Mouse (Mus musculus) forebrain, embryonic 10.5 days (tissue): ENCODE results near the gene 6720489N17Rik. TPM values are rescaled to one million over a fixed set of nuclear protein-coding genes. Genes with fewer than 3 reads are reported as not detected.
"Not testable (repeated sequence)": the region's sequence is repeated elsewhere in the genome, so short reads cannot be mapped to it uniquely, and the experiment has no call there.

Source experiments
- DNase-seq: peaks from one replicate; pipeline ENCODE4 v3.0.0-alpha.2; 2017; ENCODE audit warnings: low spot score; ENCODE audit errors: extremely low spot score
- H3K27ac ChIP-seq: fragments of 300-500 bp; sonication (generic); 2 replicates; pipeline ENCODE4 v1.5.1; 2016; ENCODE audit warnings: mild to moderate bottlenecking
- H3K27me3 ChIP-seq: fragments of 300-500 bp; sonication (generic); 2 replicates; pipeline ENCODE4 v1.6.1; 2016; ENCODE audit warnings: mild to moderate bottlenecking; ENCODE audit not compliant: poor library complexity, severe bottlenecking
- H3K36me3 ChIP-seq: fragments of 300-500 bp; sonication (generic); replicated peaks from 2 replicates; pipeline ENCODE4 v1.6.1; 2016; ENCODE audit warnings: mild to moderate bottlenecking, moderate library complexity
- H3K4me1 ChIP-seq: fragments of 300-500 bp; sonication (generic); 2 replicates; pipeline ENCODE4 v1.6.1; 2016
- H3K4me3 ChIP-seq: fragments of 300-500 bp; sonication (generic); 2 replicates; pipeline ENCODE4 v1.5.1; 2016; ENCODE audit warnings: mild to moderate bottlenecking, moderate library complexity
- H3K9me3 ChIP-seq: fragments of 300-500 bp; sonication (generic); 2 replicates; pipeline ENCODE4 v1.6.1; 2016; ENCODE audit warnings: mild to moderate bottlenecking, moderate library complexity
- WGBS: fragments of 180-500 bp; shearing (Covaris S2); methylation state at CpG from one replicate; pipeline ENCODE4 v1.1.7; 2016; 5-methylcytosine and 5-hydroxymethylcytosine counted together
- microRNA-seq: library from miRNA; unstranded; fragments of <30 nt; microRNA quantifications from one replicate; pipeline ENCODE4, GENCODE M21; 2017
- polyA plus RNA-seq: library from polyadenylated mRNA; unstranded; fragments of >200 nt; fragmentation: Nextera tagmentation; extraction: Ambion mirVana; gene quantifications from 2 replicates; pipeline ENCODE4 v1.2.1, GENCODE M21; 2016

6720489N17Rik gene
- polyA plus RNA-seq: 16.4 and 17.5 TPM in 2 replicates

DNA sequence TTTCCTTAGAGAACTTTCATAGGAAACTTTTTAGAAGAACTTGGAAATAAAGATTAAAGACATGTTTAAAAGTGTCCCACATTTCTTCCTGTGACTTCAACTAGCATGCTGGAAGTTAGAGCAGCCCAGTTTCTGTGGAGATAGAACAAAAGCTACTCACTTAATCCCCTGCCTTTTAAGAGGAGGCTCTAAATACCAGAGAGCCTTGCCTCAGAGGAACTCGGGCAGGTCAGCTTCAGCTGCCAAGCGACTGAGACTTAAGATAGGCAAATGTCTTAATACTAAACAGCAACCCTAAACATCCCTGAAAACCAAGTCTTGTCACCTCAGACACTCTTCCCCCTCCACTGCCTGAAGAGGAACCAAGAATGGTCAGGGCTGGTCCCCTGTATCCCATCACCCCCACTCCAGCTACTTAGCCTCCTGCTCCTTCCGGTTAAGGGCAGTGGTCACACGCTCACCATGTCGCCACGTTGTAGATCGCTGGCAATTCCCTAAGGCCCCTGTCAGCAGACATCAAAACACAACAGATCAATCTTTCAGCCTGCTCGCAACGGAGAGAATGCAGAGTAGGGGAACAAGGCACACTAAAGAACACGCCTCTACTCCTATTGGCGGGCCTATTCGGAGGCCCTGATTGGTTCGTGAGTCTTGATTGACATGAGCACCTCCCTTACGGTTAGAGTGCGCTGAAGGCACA is at the start of gene 6720489N17Rik:
Gene 6720489N17Rik (minus strand): TSS at position 606 of the 700 bp plus-strand sequence.
- Histone ChIP-seq H3K4me3 (peak within 1 kb of the TSS; percentile 55), H3K36me3 (peaks cover 17% of the 10 kb centered on the region), H3K9me3 (peaks cover 24% of the 10 kb centered on the region; the same call in 1 of the 2 replicates), H3K27ac (peak within 1 kb of the TSS; percentile 84)
- under 1% methylated on average over 15 of the region's 15 CpGs for WGBS
- not testable (repeated sequence) for H3K27me3 ChIP-seq, H3K4me1 ChIP-seq
- DNase-seq: peak; percentile 79

DNA sequence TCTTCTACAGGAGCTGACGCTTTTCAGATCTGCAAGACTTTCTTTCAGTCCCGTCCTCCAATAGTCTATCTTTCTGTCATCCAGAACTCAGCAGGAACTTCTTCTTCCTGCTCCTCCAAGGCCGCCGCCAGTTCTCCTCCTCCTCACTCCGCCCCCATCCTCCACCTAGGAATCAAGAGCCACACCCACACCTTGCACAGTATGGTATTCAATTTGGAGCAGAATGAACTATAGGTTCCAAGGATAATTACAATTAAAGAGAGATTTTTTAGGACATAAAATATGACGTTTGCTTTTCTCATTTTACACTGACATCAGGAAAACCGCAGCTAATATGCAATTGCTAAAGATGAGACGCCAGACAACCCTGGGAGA is 29.4 kb upstream of the 6720489N17Rik start:
- Histone ChIP-seq H3K36me3 (no peaks in the 10 kb centered on the region; the same call in 1 of the 2 replicates), H3K27ac (peak overlapping the region; percentile 71; the same call in 1 of the 2 replicates), H3K27me3 (no peaks in the 10 kb centered on the region), H3K4me1 (no peaks in the 10 kb centered on the region), H3K4me3 (peak overlapping the region; percentile 58), H3K9me3 (peaks cover 22% of the 10 kb centered on the region)
- DNase-seq: no peak
- WGBS: 18% methylated on average over 8 of the region's 8 CpGs

DNA sequence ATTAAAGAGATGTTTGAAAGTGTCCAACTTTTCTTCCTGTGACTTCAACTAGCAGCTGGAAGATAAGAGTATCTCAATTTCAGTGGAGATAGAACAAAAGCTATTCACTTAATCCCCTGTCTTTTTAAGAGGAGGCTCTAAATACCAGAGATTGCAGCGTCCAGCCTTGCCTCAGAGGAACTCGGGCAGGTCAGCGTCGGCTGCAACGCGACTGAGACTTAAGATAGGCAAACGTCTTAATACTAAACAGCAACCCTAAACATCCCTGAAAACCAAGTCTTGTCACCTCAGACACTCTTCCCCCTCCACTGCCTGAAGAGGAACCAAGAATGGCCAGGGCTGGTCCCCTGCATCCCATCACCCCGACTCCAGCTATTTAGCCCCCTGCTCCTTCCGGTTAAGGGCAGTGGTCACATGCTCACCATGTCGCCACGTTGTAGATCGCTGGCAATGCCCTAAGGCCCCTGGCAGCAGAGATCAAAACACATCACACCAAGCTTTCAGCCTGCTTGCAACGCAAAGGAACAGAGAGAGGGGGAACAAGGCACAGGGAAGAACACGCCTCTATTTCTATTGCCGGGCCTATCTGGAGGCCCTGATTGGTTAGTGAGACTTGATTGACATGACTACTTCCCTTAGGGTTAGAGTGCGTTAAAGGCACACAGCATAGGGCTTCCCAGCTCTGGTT is 28.8 kb upstream of the 6720489N17Rik start:
- not testable (repeated sequence) for H3K36me3 ChIP-seq, H3K4me1 ChIP-seq, H3K27me3 ChIP-seq
- WGBS: 2% methylated on average over 16 of the region's 16 CpGs
- peak overlapping the region; percentile 58 for H3K4me3 ChIP-seq
- peaks cover 27% of the 10 kb centered on the region for H3K9me3 ChIP-seq
- H3K27ac ChIP-seq: peak overlapping the region; percentile 71
- DNase-seq: peak; percentile 66

DNA sequence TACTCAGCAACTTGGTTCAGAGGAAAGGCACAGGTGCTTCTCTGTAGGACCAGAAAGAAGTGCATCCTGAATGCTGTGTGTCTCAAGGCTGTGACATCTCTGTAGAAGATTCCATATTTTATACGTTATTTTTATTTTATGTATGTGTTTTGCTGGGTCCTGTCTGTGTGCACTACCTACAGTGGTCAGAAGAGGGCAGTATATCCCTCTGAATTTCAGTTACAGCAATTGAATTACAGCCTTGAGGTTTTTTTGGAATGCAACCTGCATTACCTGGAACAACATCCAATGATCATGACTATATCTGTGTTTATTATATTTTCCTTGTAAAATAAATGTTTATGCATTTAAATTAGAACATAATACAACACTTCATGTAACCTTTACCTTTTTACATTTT is 3.1 kb upstream of the 6720489N17Rik start:
- not testable (repeated sequence) for H3K27ac ChIP-seq, H3K36me3 ChIP-seq, H3K4me1 ChIP-seq, H3K9me3 ChIP-seq, H3K27me3 ChIP-seq, DNase-seq, H3K4me3 ChIP-seq
- 39% methylated on average over 1 of the region's 1 CpGs for WGBS

- Histone ChIP-seq H3K36me3 (peaks cover 14% of the 10 kb centered on the region), H3K9me3 (peaks cover 20% of the 10 kb centered on the region; the same call in 1 of the 2 replicates), H3K27ac (peak overlapping the region; percentile 84), H3K4me3 (peak overlapping the region; percentile 55)
- 9% methylated on average over 7 of the region's 7 CpGs for WGBS
- DNase-seq: peak; percentile 20
- not testable (repeated sequence) for H3K4me1 ChIP-seq, H3K27me3 ChIP-seq
Measured at GRCm38 (mm10) chr13:62624277-62624665, 289 bp upstream of the 6720489N17Rik start.

DNA sequence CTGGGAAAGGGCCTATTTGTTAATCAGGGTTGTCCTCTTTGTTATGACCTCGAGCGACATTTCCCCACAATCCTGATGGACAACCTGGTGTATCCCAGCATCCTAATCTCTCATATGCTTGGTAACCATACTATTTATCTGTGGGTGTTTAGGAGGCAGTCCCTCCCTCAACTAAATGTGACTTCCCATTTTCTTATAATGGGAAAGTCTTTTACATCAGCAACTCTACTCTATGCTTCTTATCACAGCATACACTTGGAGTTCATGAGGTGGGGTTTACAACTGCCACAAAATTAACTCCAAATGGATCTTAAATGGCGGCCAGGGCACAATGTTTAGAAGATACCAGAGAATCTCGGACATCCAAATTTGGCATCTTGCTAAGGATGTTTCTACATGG is 6.5 kb downstream of the 6720489N17Rik start:
- H3K4me3 ChIP-seq, H3K4me1 ChIP-seq, DNase-seq, H3K27ac ChIP-seq, H3K27me3 ChIP-seq: not testable (repeated sequence)
- WGBS: 94% methylated on average over 4 of the region's 4 CpGs
- Histone ChIP-seq H3K9me3 (peaks cover 54% of the 10 kb centered on the region), H3K36me3 (peaks cover 48% of the 10 kb centered on the region)

DNA sequence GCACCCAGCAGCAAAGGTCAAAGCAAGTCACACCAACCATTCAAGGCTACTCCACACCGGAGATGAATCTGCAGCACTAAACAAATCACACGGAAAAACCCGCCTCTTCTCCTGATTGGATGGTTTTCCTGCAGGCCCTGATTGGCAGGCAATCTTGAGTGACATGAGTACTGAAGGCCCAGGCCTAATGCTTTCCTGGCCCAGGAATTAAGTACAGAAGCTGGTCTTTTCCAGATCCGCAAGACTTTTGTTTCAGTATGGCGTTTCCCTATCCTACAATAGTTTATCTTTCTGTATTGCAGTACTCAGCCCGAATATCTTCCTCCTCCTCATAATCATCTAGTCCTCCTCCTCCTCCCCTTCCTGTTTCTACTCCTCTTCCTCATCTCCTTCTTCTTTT is 52.9 kb downstream of the 6720489N17Rik start, which contains the start of gene Zfp934:
Gene Zfp934 (minus strand): TSS at position 101 of the 400 bp plus-strand sequence.
- not testable (repeated sequence) for H3K4me1 ChIP-seq, DNase-seq
- WGBS: 92% methylated on average over 3 of the region's 6 CpGs

GRCm38 (mm10) chr13:62561696-62562095 is 62.3 kb downstream of the 6720489N17Rik start:
- not testable (repeated sequence) for DNase-seq, H3K27me3 ChIP-seq, H3K27ac ChIP-seq, H3K4me3 ChIP-seq, H3K36me3 ChIP-seq, H3K4me1 ChIP-seq, H3K9me3 ChIP-seq
- WGBS: 29% methylated on average over 1 of the region's 1 CpGs

More for the DNA sequence above, 52.9 kb downstream of the 6720489N17Rik start, which contains the start of gene Zfp934:
- not testable (repeated sequence) for H3K9me3 ChIP-seq, H3K27me3 ChIP-seq, H3K27ac ChIP-seq, H3K4me3 ChIP-seq, H3K36me3 ChIP-seq

- DNase-seq: peak; percentile 26
- peaks cover 22% of the 10 kb centered on the region for H3K36me3 ChIP-seq
- peak within 1 kb of the TSS; percentile 56 for H3K4me3 ChIP-seq
- not testable (repeated sequence) for H3K27me3 ChIP-seq, H3K4me1 ChIP-seq
- WGBS: 7% methylated on average over 27 of the region's 27 CpGs
- H3K9me3 ChIP-seq: peaks cover 29% of the 10 kb centered on the region
- peak within 1 kb of the TSS; percentile 81 for H3K27ac ChIP-seq
Measured at GRCm38 (mm10) chr13:62558189-62559110, 65.5 kb downstream of the 6720489N17Rik start, which contains the start of gene Zfp935. Zfp935 (minus strand) TSS chr13:62558511.

Small RNA genes lying within 50 kb of the gene (microRNA-seq; reads per million reads assigned to microRNA genes)
- gene Gm24020: not detected

Other genes starting within 250 kb of the 6720489N17Rik start
- gene Gm3604, start 241.0 kb downstream of the 6720489N17Rik start, polyA plus RNA-seq: 3.4 and 3.9 TPM in 2 replicates
- gene Gm49359, start 157.3 kb downstream of the 6720489N17Rik start, polyA plus RNA-seq: 10.3 and 13.2 TPM in 2 replicates
- 0.23 TPM in 1 of 2 replicates, not detected in the other for gene Zfp935, start 65.7 kb downstream of the 6720489N17Rik start, polyA plus RNA-seq
- gene Zfp934, start 53.0 kb downstream of the 6720489N17Rik start, polyA plus RNA-seq: 21.5 and 23.1 TPM in 2 replicates
- 30.6 and 30.9 TPM in 2 replicates for gene Platr25, start 136.5 kb upstream of the 6720489N17Rik start, polyA plus RNA-seq
- 11.4 and 13.3 TPM in 2 replicates for gene Gm5141, start 161.6 kb upstream of the 6720489N17Rik start, polyA plus RNA-seq
- 0.10 TPM in 1 of 2 replicates, not detected in the other for gene Fbp2, start 234.2 kb upstream of the 6720489N17Rik start, polyA plus RNA-seq